Mouse (Mus musculus): Measurements from ENCODE around the gene Pcx. TPM values are rescaled to one million over a fixed set of nuclear protein-coding genes. Genes with fewer than 3 reads are reported as not detected.

Pcx gene
- polyA plus RNA-seq, 1 experiment from 2014 or later, result 12.4 TPM

- no peak for DNase-seq (ENCODE audit: low spot score)
- Histone ChIP-seq H3K4me2 (ENCODE audit: low read depth, severe bottlenecking) (no peak overlapping the region), H3K36me3 (ENCODE audit: control insufficient read depth, insufficient read depth, low read length) (no peaks in the 10 kb centered on the region), H3K4me3 (ENCODE audit: low read depth, low read length) (no peak overlapping the region), H3K9ac (ENCODE audit: low read length) (no peak overlapping the region), H3K27me3 (ENCODE audit: control insufficient read depth, insufficient read depth, low read length) (no peaks in the 10 kb centered on the region), H3K27ac (replicated peaks; ENCODE audit: low read depth, low read length) (no peak overlapping the region), H3K9me3 (ENCODE audit: control insufficient read depth, low read length) (no peaks in the 10 kb centered on the region), H3K4me1 (ENCODE audit: control insufficient read depth, insufficient read depth, low read length) (no peaks in the 10 kb centered on the region)
- no peak for ATAC-seq (ENCODE audit: insufficient number of reproducible peaks, low FRiP score, low TSS enrichment, low read depth)
- 86% methylated on average over 3 of the region's 3 CpGs for WGBS
These were observed 38.1 kb downstream of the Pcx start for GRCm38 (mm10) chr19:4548305-4548883.

- H3K4me3 ChIP-seq (ENCODE audit: low read depth, low read length), result no peak overlapping the region
- DNase-seq (ENCODE audit: low spot score), result no peak
- no peak overlapping the region for H3K27ac ChIP-seq (replicated peaks; ENCODE audit: low read depth, low read length)
- H3K4me1 ChIP-seq (ENCODE audit: control insufficient read depth, insufficient read depth, low read length), result no peaks in the 10 kb centered on the region
- H3K27me3 ChIP-seq (ENCODE audit: control insufficient read depth, insufficient read depth, low read length), result no peaks in the 10 kb centered on the region
- no peak overlapping the region for H3K4me2 ChIP-seq (ENCODE audit: low read depth, severe bottlenecking)
- no peaks in the 10 kb centered on the region for H3K9me3 ChIP-seq (ENCODE audit: control insufficient read depth, low read length)
- no peak for ATAC-seq (ENCODE audit: insufficient number of reproducible peaks, low FRiP score, low TSS enrichment, low read depth)
- no peak overlapping the region for H3K9ac ChIP-seq (ENCODE audit: low read length)
- no peaks in the 10 kb centered on the region for H3K36me3 ChIP-seq (ENCODE audit: control insufficient read depth, insufficient read depth, low read length)
These were observed 44.0 kb downstream of the Pcx start for GRCm38 (mm10) chr19:4554248-4554647.

- Histone ChIP-seq H3K27me3 (ENCODE audit: control insufficient read depth, insufficient read depth, low read length) (no peaks in the 10 kb centered on the region), H3K9ac (ENCODE audit: low read length) (no peak overlapping the region), H3K36me3 (ENCODE audit: control insufficient read depth, insufficient read depth, low read length) (no peaks in the 10 kb centered on the region), H3K4me3 (ENCODE audit: low read depth, low read length) (no peak overlapping the region), H3K9me3 (ENCODE audit: control insufficient read depth, low read length) (no peaks in the 10 kb centered on the region), H3K4me2 (ENCODE audit: low read depth, severe bottlenecking) (no peak overlapping the region), H3K4me1 (ENCODE audit: control insufficient read depth, insufficient read depth, low read length) (no peaks in the 10 kb centered on the region), H3K27ac (replicated peaks; ENCODE audit: low read depth, low read length) (no peak overlapping the region)
- no peak for DNase-seq (ENCODE audit: low spot score)
- 88% methylated on average over 7 of the region's 7 CpGs for WGBS
- no peak for ATAC-seq (ENCODE audit: insufficient number of reproducible peaks, low FRiP score, low TSS enrichment, low read depth)
These were observed 44.8 kb downstream of the Pcx start for GRCm38 (mm10) chr19:4555086-4555485.

DNA sequence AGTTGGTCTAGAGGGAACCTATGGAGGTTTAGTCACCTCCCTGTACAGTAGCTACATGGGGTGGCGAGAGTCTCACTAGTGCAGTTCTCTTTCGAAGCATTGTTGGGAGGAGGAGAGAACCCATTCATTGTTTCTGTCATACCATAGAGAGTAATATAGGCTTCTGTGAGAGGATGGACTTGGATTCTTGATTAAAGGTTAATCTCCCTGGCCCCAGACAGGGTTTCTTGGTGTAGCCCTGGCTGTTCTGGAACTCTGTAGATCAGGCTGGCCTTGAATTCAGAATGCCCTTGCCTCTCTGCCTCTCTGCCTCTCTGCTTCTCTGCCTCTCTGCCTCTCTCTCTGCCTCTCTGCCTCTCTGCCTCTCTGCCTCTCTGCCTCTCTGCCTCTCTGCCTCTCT is 46.5 kb downstream of the Pcx start:
- ATAC-seq (ENCODE audit: insufficient number of reproducible peaks, low FRiP score, low TSS enrichment, low read depth) (no peak), DNase-seq (ENCODE audit: low spot score) (no peak)
- H3K36me3 ChIP-seq (ENCODE audit: control insufficient read depth, insufficient read depth, low read length), result no peaks in the 10 kb centered on the region
- no peak overlapping the region for H3K27ac ChIP-seq (replicated peaks; ENCODE audit: low read depth, low read length)
- no peaks in the 10 kb centered on the region for H3K9me3 ChIP-seq (ENCODE audit: control insufficient read depth, low read length)
- H3K4me1 ChIP-seq (ENCODE audit: control insufficient read depth, insufficient read depth, low read length), result no peaks in the 10 kb centered on the region
- no peak overlapping the region for H3K4me2 ChIP-seq (ENCODE audit: low read depth, severe bottlenecking)
- no peaks in the 10 kb centered on the region for H3K27me3 ChIP-seq (ENCODE audit: control insufficient read depth, insufficient read depth, low read length)
- H3K4me3 ChIP-seq (ENCODE audit: low read depth, low read length), result no peak overlapping the region
- 98% methylated on average over 2 of the region's 2 CpGs for WGBS
- H3K9ac ChIP-seq (ENCODE audit: low read length), result no peak overlapping the region

- ATAC-seq (ENCODE audit: insufficient number of reproducible peaks, low FRiP score, low TSS enrichment, low read depth), result no peak
- Histone ChIP-seq H3K9me3 (ENCODE audit: control insufficient read depth, low read length) (no peaks in the 10 kb centered on the region), H3K36me3 (ENCODE audit: control insufficient read depth, insufficient read depth, low read length) (no peaks in the 10 kb centered on the region), H3K9ac (ENCODE audit: low read length) (no peak overlapping the region), H3K4me1 (ENCODE audit: control insufficient read depth, insufficient read depth, low read length) (no peaks in the 10 kb centered on the region), H3K27me3 (ENCODE audit: control insufficient read depth, insufficient read depth, low read length) (no peaks in the 10 kb centered on the region), H3K4me2 (ENCODE audit: low read depth, severe bottlenecking) (no peak overlapping the region), H3K4me3 (ENCODE audit: low read depth, low read length) (no peak overlapping the region), H3K27ac (replicated peaks; ENCODE audit: low read depth, low read length) (no peak overlapping the region)
- 73% methylated on average over 8 of the region's 8 CpGs for WGBS
- no peak for DNase-seq (ENCODE audit: low spot score)
These were observed 47.7 kb downstream of the Pcx start for GRCm38 (mm10) chr19:4557796-4558569.

GRCm38 (mm10) chr19:4558570-4558955 is 48.3 kb downstream of the Pcx start:
- H3K27me3 ChIP-seq (ENCODE audit: control insufficient read depth, insufficient read depth, low read length), result no peaks in the 10 kb centered on the region
- no peak overlapping the region for H3K9ac ChIP-seq (ENCODE audit: low read length)
- no peak for ATAC-seq (ENCODE audit: insufficient number of reproducible peaks, low FRiP score, low TSS enrichment, low read depth)
- no peak for DNase-seq (ENCODE audit: low spot score)
- H3K36me3 ChIP-seq (ENCODE audit: control insufficient read depth, insufficient read depth, low read length), result no peaks in the 10 kb centered on the region
- WGBS, result 63% methylated on average over 3 of the region's 3 CpGs
- no peaks in the 10 kb centered on the region for H3K4me1 ChIP-seq (ENCODE audit: control insufficient read depth, insufficient read depth, low read length)
- H3K4me3 ChIP-seq (ENCODE audit: low read depth, low read length), result no peak overlapping the region
- H3K9me3 ChIP-seq (ENCODE audit: control insufficient read depth, low read length), result no peaks in the 10 kb centered on the region
- no peak overlapping the region for H3K4me2 ChIP-seq (ENCODE audit: low read depth, severe bottlenecking)
- no peak overlapping the region for H3K27ac ChIP-seq (replicated peaks; ENCODE audit: low read depth, low read length)

DNA sequence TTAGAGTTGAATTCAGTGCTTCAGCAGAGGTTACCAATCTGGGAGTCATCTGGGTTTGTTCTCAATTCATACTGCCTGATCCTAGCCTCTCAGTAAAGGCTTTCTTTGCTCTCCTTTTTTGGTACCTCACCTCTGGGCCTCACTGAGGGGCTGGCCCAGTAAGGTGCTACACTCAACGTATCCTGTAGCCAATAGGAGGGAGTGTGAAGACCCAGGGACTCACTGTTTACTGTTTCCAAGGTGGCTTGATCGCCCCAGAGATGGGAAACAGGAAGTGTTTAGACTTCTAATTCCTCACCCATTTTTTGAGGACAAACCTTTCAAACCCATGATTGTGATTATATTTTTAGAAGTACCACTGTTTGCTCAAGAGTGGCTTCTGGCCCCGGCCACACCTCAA is 48.7 kb downstream of the Pcx start:
- H3K9me3 ChIP-seq (ENCODE audit: control insufficient read depth, low read length), result no peaks in the 10 kb centered on the region
- no peak for ATAC-seq (ENCODE audit: insufficient number of reproducible peaks, low FRiP score, low TSS enrichment, low read depth)
- H3K27ac ChIP-seq (replicated peaks; ENCODE audit: low read depth, low read length), result 0 out of 2 replicates have a peak overlapping the region, but pooled peaks have one; percentile 2
- no peak for DNase-seq (ENCODE audit: low spot score)
- H3K36me3 ChIP-seq (ENCODE audit: control insufficient read depth, insufficient read depth, low read length), result no peaks in the 10 kb centered on the region
- H3K4me1 ChIP-seq (ENCODE audit: control insufficient read depth, insufficient read depth, low read length), result no peaks in the 10 kb centered on the region
- WGBS, result 52% methylated on average over 3 of the region's 3 CpGs
- no peaks in the 10 kb centered on the region for H3K27me3 ChIP-seq (ENCODE audit: control insufficient read depth, insufficient read depth, low read length)
- no peak overlapping the region for H3K4me3 ChIP-seq (ENCODE audit: low read depth, low read length)
- H3K4me2 ChIP-seq (ENCODE audit: low read depth, severe bottlenecking), result no peak overlapping the region
- H3K9ac ChIP-seq (ENCODE audit: low read length), result no peak overlapping the region

GRCm38 (mm10) chr19:4559588-4559987 is 49.3 kb downstream of the Pcx start:
- no peak for DNase-seq (ENCODE audit: low spot score)
- Histone ChIP-seq H3K4me2 (ENCODE audit: low read depth, severe bottlenecking) (no peak overlapping the region), H3K4me1 (ENCODE audit: control insufficient read depth, insufficient read depth, low read length) (no peaks in the 10 kb centered on the region), H3K27me3 (ENCODE audit: control insufficient read depth, insufficient read depth, low read length) (no peaks in the 10 kb centered on the region), H3K9ac (ENCODE audit: low read length) (no peak overlapping the region), H3K9me3 (ENCODE audit: control insufficient read depth, low read length) (no peaks in the 10 kb centered on the region), H3K36me3 (ENCODE audit: control insufficient read depth, insufficient read depth, low read length) (no peaks in the 10 kb centered on the region), H3K4me3 (ENCODE audit: low read depth, low read length) (no peak overlapping the region), H3K27ac (replicated peaks; ENCODE audit: low read depth, low read length) (0 out of 2 replicates have a peak overlapping the region, but pooled peaks have one; percentile 2)
- no peak for ATAC-seq (ENCODE audit: insufficient number of reproducible peaks, low FRiP score, low TSS enrichment, low read depth)
- 75% methylated on average over 2 of the region's 2 CpGs for whole genome bisulfite sequencing

All from limb, embryonic 11.5 days (tissue).